Mouse (Mus musculus) stomach, postnatal 0 days (tissue): ENCODE results near the gene Apbb1.

Experiments
- CTCF ChIP-seq: IDR thresholded peaks from 2 replicates; pipeline ENCODE4 v1.5.1; 2016; ENCODE audit warnings: antibody characterized with exemption, low read depth, mild to moderate bottlenecking, moderate library complexity
- EP300 ChIP-seq: optimal IDR thresholded peaks from 2 replicates; pipeline ENCODE3; 2016; ENCODE audit warnings: antibody characterized with exemption

- TF ChIP-seq CTCF: no peak
- TF ChIP-seq EP300: no peak
These were observed 506 bp upstream of the Apbb1 start for GRCm38 (mm10) chr7:105581959-105582358.
